Mouse (Mus musculus): Measurements from ENCODE around the gene Eme2. TPM values are rescaled to one million over a fixed set of nuclear protein-coding genes. Genes with fewer than 3 reads are reported as not detected.
A peak's percentile ranks its signal among the peaks of the same experiment; 100 is the strongest.

Eme2 gene
- polyA plus RNA-seq, 1 experiment, result 35.6 TPM

- under 1% methylated on average over 58 of the region's 58 CpGs for WGBS
- Histone ChIP-seq H3K4me3 (replicated peaks; ENCODE audit: control insufficient read depth, low read depth, low read length) (peak within 1 kb of the TSS; percentile 93), H3K27ac (ENCODE audit: control insufficient read depth, insufficient read depth, low read depth, low read length, poor library complexity) (peak within 1 kb of the TSS; percentile 96), H3K4me1 (ENCODE audit: control insufficient read depth, insufficient read depth, low read length) (no peaks in the 10 kb centered on the region; the same call in 1 of the 2 replicates)
- TF ChIP-seq CTCF (IDR thresholded peaks at IDR 0.05; ENCODE audit: control insufficient read depth, insufficient read depth, low read length) (no peak), POLR2A (IDR thresholded peaks at IDR 0.05; ENCODE audit: borderline replicate concordance, control insufficient read depth, low read depth, low read length) (peak; percentile 91)
Observed at GRCm38 (mm10) chr17:24850065-24850772, 44.7 kb downstream of the Eme2 start, which contains the start of gene Fahd1. TSS of gene Fahd1 (minus strand) at chr17:24850364.

GRCm38 (mm10) chr17:24849733-24850064 is 45.2 kb downstream of the Eme2 start:
- H3K4me3 ChIP-seq (replicated peaks; ENCODE audit: control insufficient read depth, low read depth, low read length), result peak overlapping the region; percentile 93
- under 1% methylated on average over 21 of the region's 21 CpGs for WGBS
- TF ChIP-seq POLR2A (IDR thresholded peaks at IDR 0.05; ENCODE audit: borderline replicate concordance, control insufficient read depth, low read depth, low read length), result no peak; the same call in 1 of the 2 replicates
- peak; percentile 32; the same call in 1 of the 2 replicates for TF ChIP-seq CTCF (IDR thresholded peaks at IDR 0.05; ENCODE audit: control insufficient read depth, insufficient read depth, low read length)

GRCm38 (mm10) chr17:24848600-24849031 is 46.3 kb downstream of the Eme2 start:
- Histone ChIP-seq H3K27ac (ENCODE audit: control insufficient read depth, insufficient read depth, low read depth, low read length, poor library complexity) (peak overlapping the region; percentile 79), H3K4me3 (replicated peaks; ENCODE audit: control insufficient read depth, low read depth, low read length) (peak overlapping the region; percentile 76), H3K4me1 (ENCODE audit: control insufficient read depth, insufficient read depth, low read length) (no peaks in the 10 kb centered on the region; the same call in 1 of the 2 replicates)
- TF ChIP-seq POLR2A (IDR thresholded peaks at IDR 0.05; ENCODE audit: borderline replicate concordance, control insufficient read depth, low read depth, low read length), result no peak
- no peak for TF ChIP-seq CTCF (IDR thresholded peaks at IDR 0.05; ENCODE audit: control insufficient read depth, insufficient read depth, low read length)

More at GRCm38 (mm10) chr17:24849733-24850064, 45.2 kb downstream of the Eme2 start:
- Histone ChIP-seq H3K4me1 (ENCODE audit: control insufficient read depth, insufficient read depth, low read length) (no peaks in the 10 kb centered on the region; the same call in 1 of the 2 replicates), H3K27ac (ENCODE audit: control insufficient read depth, insufficient read depth, low read depth, low read length, poor library complexity) (peak overlapping the region; percentile 96)

GRCm38 (mm10) chr17:24847386-24847785 is 47.5 kb downstream of the Eme2 start:
- 79% methylated on average over 1 of the region's 1 CpGs for WGBS
- Histone ChIP-seq H3K27ac (ENCODE audit: control insufficient read depth, insufficient read depth, low read depth, low read length, poor library complexity) (no peak overlapping the region), H3K4me1 (ENCODE audit: control insufficient read depth, insufficient read depth, low read length) (no peaks in the 10 kb centered on the region; the same call in 1 of the 2 replicates), H3K4me3 (replicated peaks; ENCODE audit: control insufficient read depth, low read depth, low read length) (peak overlapping the region; percentile 48)
- TF ChIP-seq POLR2A (IDR thresholded peaks at IDR 0.05; ENCODE audit: borderline replicate concordance, control insufficient read depth, low read depth, low read length) (no peak), CTCF (IDR thresholded peaks at IDR 0.05; ENCODE audit: control insufficient read depth, insufficient read depth, low read length) (no peak)

- H3K4me1 ChIP-seq (ENCODE audit: control insufficient read depth, insufficient read depth, low read length), result no peaks in the 10 kb centered on the region; the same call in 1 of the 2 replicates
- 82% methylated on average over 9 of the region's 9 CpGs for WGBS
- no peak overlapping the region for H3K27ac ChIP-seq (ENCODE audit: control insufficient read depth, insufficient read depth, low read depth, low read length, poor library complexity)
- H3K4me3 ChIP-seq (replicated peaks; ENCODE audit: control insufficient read depth, low read depth, low read length), result no peak overlapping the region
- TF ChIP-seq POLR2A (IDR thresholded peaks at IDR 0.05; ENCODE audit: borderline replicate concordance, control insufficient read depth, low read depth, low read length) (no peak), CTCF (IDR thresholded peaks at IDR 0.05; ENCODE audit: control insufficient read depth, insufficient read depth, low read length) (no peak)
Observed at GRCm38 (mm10) chr17:24844525-24844924, 50.4 kb downstream of the Eme2 start.

- Histone ChIP-seq H3K4me1 (ENCODE audit: control insufficient read depth, insufficient read depth, low read length) (no peaks in the 10 kb centered on the region; the same call in 1 of the 2 replicates), H3K27ac (ENCODE audit: control insufficient read depth, insufficient read depth, low read depth, low read length, poor library complexity) (no peak overlapping the region), H3K4me3 (replicated peaks; ENCODE audit: control insufficient read depth, low read depth, low read length) (no peak overlapping the region)
- TF ChIP-seq POLR2A (IDR thresholded peaks at IDR 0.05; ENCODE audit: borderline replicate concordance, control insufficient read depth, low read depth, low read length) (no peak), CTCF (IDR thresholded peaks at IDR 0.05; ENCODE audit: control insufficient read depth, insufficient read depth, low read length) (peak; percentile 48; the same call in 1 of the 2 replicates)
- 67% methylated on average over 2 of the region's 2 CpGs for WGBS
Observed at GRCm38 (mm10) chr17:24842631-24843030, 52.3 kb downstream of the Eme2 start.

GRCm38 (mm10) chr17:24841133-24841532 is 53.8 kb downstream of the Eme2 start:
- H3K4me1 ChIP-seq (ENCODE audit: control insufficient read depth, insufficient read depth, low read length), result no peaks in the 10 kb centered on the region
- no peak for TF ChIP-seq POLR2A (IDR thresholded peaks at IDR 0.05; ENCODE audit: borderline replicate concordance, control insufficient read depth, low read depth, low read length)
- TF ChIP-seq CTCF (IDR thresholded peaks at IDR 0.05; ENCODE audit: control insufficient read depth, insufficient read depth, low read length), result peak; percentile 54; the same call in 1 of the 2 replicates
- H3K4me3 ChIP-seq (replicated peaks; ENCODE audit: control insufficient read depth, low read depth, low read length), result no peak overlapping the region
- H3K27ac ChIP-seq (ENCODE audit: control insufficient read depth, insufficient read depth, low read depth, low read length, poor library complexity), result no peak overlapping the region
- WGBS, result 58% methylated on average over 4 of the region's 4 CpGs

GRCm38 (mm10) chr17:24840341-24840740 is 54.5 kb downstream of the Eme2 start:
- H3K4me1 ChIP-seq (ENCODE audit: control insufficient read depth, insufficient read depth, low read length), result no peaks in the 10 kb centered on the region
- WGBS, result 33% methylated on average over 5 of the region's 5 CpGs
- H3K27ac ChIP-seq (ENCODE audit: control insufficient read depth, insufficient read depth, low read depth, low read length, poor library complexity), result no peak overlapping the region
- TF ChIP-seq CTCF (IDR thresholded peaks at IDR 0.05; ENCODE audit: control insufficient read depth, insufficient read depth, low read length) (no peak), POLR2A (IDR thresholded peaks at IDR 0.05; ENCODE audit: borderline replicate concordance, control insufficient read depth, low read depth, low read length) (no peak)
- no peak overlapping the region for H3K4me3 ChIP-seq (replicated peaks; ENCODE audit: control insufficient read depth, low read depth, low read length)
